Mouse (Mus musculus) hindbrain, postnatal 0 days (tissue): Measurements from ENCODE around the gene Cib4. TPM values are rescaled to one million over a fixed set of nuclear protein-coding genes. Genes with fewer than 3 reads are reported as not detected.
A peak's percentile ranks its signal among the peaks of the same experiment; 100 is the strongest.

ENCODE experiments used
- ATAC-seq: fragments of 200-750 bp; cut with Nextera tagmentation; 2 replicates; pipeline ENCODE4 v1.8.0; 2017; ENCODE audit warnings: mild to moderate bottlenecking, moderate TSS enrichment, moderate library complexity
- DNase-seq: peaks from one replicate; pipeline ENCODE4 v3.0.0-alpha.2; 2015; ENCODE audit warnings: low spot score
- H3K27ac ChIP-seq: fragments of 300-500 bp; sonication (generic); 2 replicates; pipeline ENCODE4 v1.5.1; 2014; ENCODE audit warnings: mild to moderate bottlenecking
- H3K27me3 ChIP-seq: fragments of 300-500 bp; sonication (generic); 2 replicates; pipeline ENCODE4 v1.6.1; 2014; ENCODE audit warnings: low read length, mixed read lengths; ENCODE audit not compliant: insufficient read depth
- H3K36me3 ChIP-seq: fragments of 300-500 bp; sonication (generic); 2 replicates; pipeline ENCODE4 v1.6.1; 2014; ENCODE audit warnings: low read length, mixed read lengths; ENCODE audit not compliant: insufficient read depth
- H3K4me1 ChIP-seq: fragments of 300-500 bp; sonication (generic); 2 replicates; pipeline ENCODE4 v1.6.1; 2014; ENCODE audit warnings: antibody characterized with exemption, low read length, mixed read lengths; ENCODE audit not compliant: insufficient read depth
- H3K4me2 ChIP-seq: fragments of 300-500 bp; sonication (generic); 2 replicates; pipeline ENCODE4 v1.6.1; 2014; ENCODE audit warnings: low read depth, mild to moderate bottlenecking, low read length, moderate library complexity, mixed read lengths
- H3K4me3 ChIP-seq: fragments of 300-500 bp; sonication (generic); 2 replicates; pipeline ENCODE4 v1.5.1; 2014; ENCODE audit warnings: low read length
- H3K9ac ChIP-seq: fragments of 300-500 bp; sonication (generic); replicated peaks from 2 replicates; pipeline ENCODE4 v1.6.1; 2014; ENCODE audit warnings: mild to moderate bottlenecking, low read length, moderate library complexity, mixed read lengths
- H3K9me3 ChIP-seq: fragments of 300-500 bp; sonication (generic); 2 replicates; pipeline ENCODE4 v1.6.1; 2016; ENCODE audit warnings: low read length, mixed read lengths
- CTCF ChIP-seq: IDR thresholded peaks from 2 replicates; pipeline ENCODE4 v1.5.1; 2016; ENCODE audit warnings: antibody characterized with exemption, control low read depth, low read depth
- WGBS: fragments of 180-500 bp; shearing (Covaris S2); extraction: QIAGEN DNeasy Blood & Tissue Kit; methylation state at CpG from one replicate; pipeline ENCODE4 v1.1.7; 2014; 5-methylcytosine and 5-hydroxymethylcytosine counted together
- polyA plus RNA-seq: library from polyadenylated mRNA; unstranded; fragments of >200 nt; fragmentation: Nextera tagmentation; extraction: Ambion mirVana; gene quantifications from 2 replicates; pipeline ENCODE4 v1.2.1, GENCODE M21; 2015
- total RNA-seq: library from RNA; depleted of rRNA; stranded (reverse); fragments of >200 nt; gene quantifications from 2 replicates; pipeline ENCODE4 v1.2.3, GENCODE M21; 2014; rRNA removed

Cib4 gene
- total RNA-seq (not detected in 2 replicates), polyA plus RNA-seq (not detected in 2 replicates)

GRCm38 (mm10) chr5:30545698-30546097, at the start of gene Cib4:
Gene Cib4, minus strand, starts transcription at chr5:30545836.
- ATAC-seq (no peak), DNase-seq (peak; percentile 19)
- Histone ChIP-seq H3K27me3 (no peaks in the 10 kb centered on the region), H3K9me3 (no peaks in the 10 kb centered on the region), H3K4me1 (peaks cover 3% of the 10 kb centered on the region; the same call in 1 of the 2 replicates), H3K36me3 (no peaks in the 10 kb centered on the region), H3K4me3 (no peak within 1 kb of the TSS), H3K27ac (no peak within 1 kb of the TSS), H3K9ac (no peak within 1 kb of the TSS), H3K4me2 (no peak within 1 kb of the TSS)
- WGBS, result 37% methylated on average over 2 of the region's 2 CpGs
- no peak for TF ChIP-seq CTCF

- peaks cover 27% of the 10 kb centered on the region for H3K4me1 ChIP-seq
- no peak overlapping the region for H3K9ac ChIP-seq
- no peak overlapping the region for H3K4me2 ChIP-seq
- WGBS, result 37% methylated on average over 6 of the region's 6 CpGs
- H3K27me3 ChIP-seq, result no peaks in the 10 kb centered on the region
- no peak for DNase-seq
- H3K27ac ChIP-seq, result no peak overlapping the region
- no peaks in the 10 kb centered on the region for H3K36me3 ChIP-seq
- TF ChIP-seq CTCF, result no peak
- no peak for ATAC-seq
- no peaks in the 10 kb centered on the region for H3K9me3 ChIP-seq
- no peak overlapping the region for H3K4me3 ChIP-seq
These were observed 49.4 kb upstream of the Cib4 start for GRCm38 (mm10) chr5:30594953-30595560.

GRCm38 (mm10) chr5:30593811-30594504, 48.3 kb upstream of the Cib4 start:
- Histone ChIP-seq H3K27ac (no peak overlapping the region), H3K9ac (no peak overlapping the region), H3K27me3 (no peaks in the 10 kb centered on the region), H3K36me3 (no peaks in the 10 kb centered on the region), H3K9me3 (no peaks in the 10 kb centered on the region), H3K4me3 (no peak overlapping the region), H3K4me1 (peaks cover 38% of the 10 kb centered on the region), H3K4me2 (no peak overlapping the region)
- WGBS, result 27% methylated on average over 10 of the region's 10 CpGs
- no peak for ATAC-seq
- DNase-seq, result no peak
- no peak for TF ChIP-seq CTCF

- H3K27ac ChIP-seq, result no peak overlapping the region
- ATAC-seq, result no peak
These were observed 47.7 kb upstream of the Cib4 start for GRCm38 (mm10) chr5:30593360-30593759.

GRCm38 (mm10) chr5:30592279-30592980, 46.8 kb upstream of the Cib4 start:
- Histone ChIP-seq H3K36me3 (no peaks in the 10 kb centered on the region), H3K27me3 (no peaks in the 10 kb centered on the region), H3K27ac (no peak overlapping the region), H3K4me3 (no peak overlapping the region), H3K9ac (no peak overlapping the region), H3K4me2 (no peak overlapping the region), H3K4me1 (peaks cover 43% of the 10 kb centered on the region), H3K9me3 (no peaks in the 10 kb centered on the region)
- WGBS, result 70% methylated on average over 11 of the region's 11 CpGs
- no peak for ATAC-seq
- TF ChIP-seq CTCF, result no peak
- no peak for DNase-seq

More at GRCm38 (mm10) chr5:30593360-30593759, 47.7 kb upstream of the Cib4 start:
- H3K4me3 ChIP-seq, result no peak overlapping the region
- no peak for DNase-seq
- H3K36me3 ChIP-seq, result no peaks in the 10 kb centered on the region
- H3K9ac ChIP-seq, result no peak overlapping the region
- peaks cover 43% of the 10 kb centered on the region for H3K4me1 ChIP-seq
- no peaks in the 10 kb centered on the region for H3K27me3 ChIP-seq
- H3K4me2 ChIP-seq, result no peak overlapping the region
- no peak for TF ChIP-seq CTCF
- no peaks in the 10 kb centered on the region for H3K9me3 ChIP-seq
- WGBS, result 78% methylated on average over 11 of the region's 11 CpGs

GRCm38 (mm10) chr5:30591786-30592185, 46.1 kb upstream of the Cib4 start:
- no peak overlapping the region for H3K4me3 ChIP-seq

More at GRCm38 (mm10) chr5:30591786-30592185, 46.1 kb upstream of the Cib4 start:
- H3K27me3 ChIP-seq, result no peaks in the 10 kb centered on the region
- H3K36me3 ChIP-seq, result no peaks in the 10 kb centered on the region
- no peak overlapping the region for H3K27ac ChIP-seq
- H3K4me2 ChIP-seq, result no peak overlapping the region
- TF ChIP-seq CTCF, result no peak
- no peaks in the 10 kb centered on the region for H3K9me3 ChIP-seq
- DNase-seq (no peak), ATAC-seq (no peak)
- 59% methylated on average over 8 of the region's 8 CpGs for WGBS
- peaks cover 43% of the 10 kb centered on the region for H3K4me1 ChIP-seq
- H3K9ac ChIP-seq, result no peak overlapping the region
